Mouse (Mus musculus) liver, embryonic 12.5 days (tissue): ENCODE results near the gene Myl6b. TPM values are rescaled to one million over a fixed set of nuclear protein-coding genes. Genes with fewer than 3 reads are reported as not detected.
"Not testable (repeated sequence)": the region's sequence is repeated elsewhere in the genome, so short reads cannot be mapped to it uniquely, and the experiment has no call there.

Experiments used
- ATAC-seq: fragments of 200-750 bp; cut with Nextera tagmentation; 2 replicates; pipeline ENCODE4 v1.8.0; 2017; ENCODE audit warnings: moderate number of reproducible peaks, mild to moderate bottlenecking, moderate library complexity
- H3K27ac ChIP-seq: fragments of 300-500 bp; sonication (generic); 2 replicates; pipeline ENCODE4 v1.5.1; 2016; ENCODE audit warnings: mild to moderate bottlenecking
- H3K27me3 ChIP-seq: fragments of 300-500 bp; sonication (generic); replicated peaks from 2 replicates; pipeline ENCODE4 v1.6.1; 2016; ENCODE audit warnings: mild to moderate bottlenecking, moderate library complexity
- H3K36me3 ChIP-seq: fragments of 300-500 bp; sonication (generic); 2 replicates; pipeline ENCODE4 v1.6.1; 2016; ENCODE audit warnings: mild to moderate bottlenecking, moderate library complexity
- H3K4me1 ChIP-seq: fragments of 300-500 bp; sonication (generic); 2 replicates; pipeline ENCODE4 v1.6.1; 2016
- H3K4me2 ChIP-seq: fragments of 300-500 bp; sonication (generic); 2 replicates; pipeline ENCODE4 v1.6.1; 2016; ENCODE audit warnings: mild to moderate bottlenecking, moderate library complexity
- H3K4me3 ChIP-seq: fragments of 300-500 bp; sonication (generic); 2 replicates; pipeline ENCODE4 v1.5.1; 2016; ENCODE audit warnings: mild to moderate bottlenecking, moderate library complexity
- H3K9ac ChIP-seq: fragments of 300-500 bp; sonication (generic); 2 replicates; pipeline ENCODE4 v1.6.1; 2016; ENCODE audit warnings: mild to moderate bottlenecking, moderate library complexity
- H3K9me3 ChIP-seq: fragments of 300-500 bp; sonication (generic); replicated peaks from 2 replicates; pipeline ENCODE4 v1.6.1; 2016; ENCODE audit warnings: mild to moderate bottlenecking, moderate library complexity
- WGBS: fragments of 180-500 bp; shearing (Covaris S2); methylation state at CpG from one replicate; pipeline ENCODE4 v1.1.7; 2016; ENCODE audit not compliant: insufficient replicate concordance; 5-methylcytosine and 5-hydroxymethylcytosine counted together
- polyA plus RNA-seq: library from polyadenylated mRNA; unstranded; fragments of >200 nt; fragmentation: Nextera tagmentation; extraction: Ambion mirVana; gene quantifications from 2 replicates; pipeline ENCODE4 v1.2.1, GENCODE M21; 2016

Myl6b gene
- polyA plus RNA-seq, 1 experiment from 2014 or later = 1.6 TPM

DNA sequence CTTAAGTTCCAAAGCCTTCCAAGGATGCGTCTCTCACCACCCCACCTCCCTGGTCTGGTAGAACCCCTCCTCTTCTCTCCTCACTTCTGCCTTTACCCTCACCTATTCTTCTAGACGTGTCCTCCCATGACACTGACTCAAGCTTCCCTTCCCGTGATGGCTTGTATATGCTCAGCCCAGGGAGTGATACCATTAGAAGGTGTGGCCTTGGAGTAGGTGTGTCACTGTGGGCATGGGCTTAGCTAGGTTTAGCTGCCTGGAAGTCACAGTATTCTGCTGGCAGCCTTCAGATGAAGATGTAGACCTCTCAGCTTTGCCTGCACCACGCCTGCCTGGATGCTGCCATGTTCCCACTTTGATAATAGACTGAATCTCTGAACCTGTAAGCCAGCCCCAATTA, 16.6 kb upstream of the Myl6b start:
- Histone ChIP-seq H3K36me3 (peaks cover 73% of the 10 kb centered on the region), H3K9ac (no peak overlapping the region), H3K4me1 (peaks cover 48% of the 10 kb centered on the region), H3K4me3 (no peak overlapping the region), H3K9me3 (no peaks in the 10 kb centered on the region), H3K27me3 (0 out of 2 replicates have a peak, but pooled peaks cover 3% of the 10 kb centered on the region), H3K27ac (peak overlapping the region; percentile 57; the same call in 1 of the 2 replicates), H3K4me2 (no peak overlapping the region)
- peak; percentile 53; the same call in 1 of the 2 replicates for ATAC-seq
- WGBS = 63% methylated on average over 4 of the region's 4 CpGs

DNA sequence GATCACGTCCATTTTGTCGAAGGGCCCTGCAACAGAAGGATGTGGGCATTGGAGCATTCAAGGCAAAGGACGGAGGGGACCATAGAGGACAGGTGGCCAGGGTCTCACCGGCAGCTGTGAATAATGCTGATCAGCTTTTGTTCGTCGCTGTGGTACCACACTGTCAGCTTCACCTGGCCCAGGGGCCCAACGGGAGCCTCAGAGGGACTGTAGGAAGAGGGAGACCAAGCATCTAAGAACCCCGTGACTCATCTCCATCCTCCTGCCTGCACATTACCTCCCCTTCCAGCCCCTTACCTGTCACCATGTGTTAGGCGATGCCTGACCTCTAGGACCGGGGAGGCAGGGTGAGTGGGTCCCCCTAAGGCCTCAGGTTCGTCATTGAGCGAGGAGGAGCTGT, 13.3 kb upstream of the Myl6b start:
- no peak for ATAC-seq
- Histone ChIP-seq H3K36me3 (peaks cover 58% of the 10 kb centered on the region), H3K4me3 (no peak overlapping the region), H3K4me2 (no peak overlapping the region), H3K9me3 (no peaks in the 10 kb centered on the region), H3K27ac (no peak overlapping the region), H3K9ac (no peak overlapping the region), H3K27me3 (no peaks in the 10 kb centered on the region), H3K4me1 (peaks cover 40% of the 10 kb centered on the region)
- WGBS = 80% methylated on average over 12 of the region's 12 CpGs

DNA sequence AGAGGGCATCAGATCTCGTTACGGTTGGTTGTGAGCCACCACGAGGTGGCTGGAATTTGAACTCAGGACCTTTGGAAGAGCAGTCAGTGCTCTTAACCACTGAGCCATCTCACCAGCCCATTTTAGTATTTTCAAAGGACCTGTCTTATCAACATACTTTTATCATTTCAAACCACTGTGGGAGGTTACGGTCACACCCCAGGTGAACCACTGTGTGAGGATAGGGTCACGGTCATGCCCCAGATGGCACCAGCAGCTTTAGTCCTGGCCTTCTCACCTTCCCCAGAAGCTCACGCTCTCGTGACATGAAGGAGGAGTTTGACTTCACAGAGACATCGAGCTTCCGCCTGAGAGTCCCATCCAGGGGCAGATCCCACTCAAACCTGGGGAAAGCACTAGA, 12.7 kb upstream of the Myl6b start:
- Histone ChIP-seq H3K9me3 (no peaks in the 10 kb centered on the region), H3K4me3 (no peak overlapping the region), H3K27ac (no peak overlapping the region), H3K36me3 (peaks cover 54% of the 10 kb centered on the region), H3K4me1 (peaks cover 35% of the 10 kb centered on the region), H3K4me2 (no peak overlapping the region), H3K27me3 (no peaks in the 10 kb centered on the region), H3K9ac (no peak overlapping the region)
- WGBS = 78% methylated on average over 9 of the region's 9 CpGs
- ATAC-seq = peak; percentile 55

DNA sequence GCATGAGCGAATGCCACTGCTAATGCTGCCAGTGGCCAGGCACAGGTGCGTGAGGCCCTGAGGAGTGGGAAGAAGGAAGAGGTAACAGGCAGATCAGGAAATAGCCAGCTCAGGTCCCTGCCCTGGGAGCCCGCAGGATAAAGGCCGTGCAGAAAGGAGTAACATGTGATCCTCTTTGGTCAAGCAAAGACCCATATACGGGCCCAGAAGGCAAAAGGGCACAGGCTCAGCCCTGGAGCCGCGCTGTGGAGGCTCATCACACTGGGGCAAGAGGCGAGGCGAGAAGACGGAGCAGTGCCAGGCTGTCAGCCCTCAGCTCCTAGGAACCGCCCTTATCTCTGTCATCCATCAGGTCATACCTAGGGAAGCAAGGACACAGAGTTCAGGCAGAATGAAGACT, 11.8 kb upstream of the Myl6b start:
- H3K4me3 ChIP-seq = no peak overlapping the region
- peaks cover 27% of the 10 kb centered on the region for H3K4me1 ChIP-seq
- no peak overlapping the region for H3K4me2 ChIP-seq
- H3K9me3 ChIP-seq = no peaks in the 10 kb centered on the region
- ATAC-seq = no peak
- no peaks in the 10 kb centered on the region for H3K27me3 ChIP-seq
- H3K27ac ChIP-seq = no peak overlapping the region
- peaks cover 49% of the 10 kb centered on the region for H3K36me3 ChIP-seq
- H3K9ac ChIP-seq = no peak overlapping the region
- 84% methylated on average over 11 of the region's 11 CpGs for WGBS

DNA sequence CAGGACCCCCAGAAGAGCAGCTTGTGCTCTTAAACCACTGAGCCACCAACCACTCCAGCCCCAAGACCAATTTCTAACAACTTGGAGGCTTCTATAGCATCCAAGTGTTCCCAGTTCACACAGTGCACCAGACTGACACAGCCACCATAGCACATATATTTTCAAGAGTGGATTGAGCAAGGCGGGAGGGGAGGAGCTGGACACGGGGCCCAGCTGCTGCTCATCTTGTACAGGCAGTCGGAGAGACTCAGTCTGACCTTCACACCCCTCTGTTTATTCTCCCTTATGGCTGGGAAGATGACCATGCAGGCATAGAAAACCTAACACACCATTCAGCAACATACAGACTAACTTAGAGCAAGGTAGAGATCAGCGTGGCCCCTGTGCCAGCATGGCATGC, 11.3 kb upstream of the Myl6b start:
- WGBS = 73% methylated on average over 4 of the region's 4 CpGs
- Histone ChIP-seq H3K4me1 (peaks cover 27% of the 10 kb centered on the region), H3K9ac (no peak overlapping the region), H3K36me3 (peaks cover 45% of the 10 kb centered on the region), H3K27ac (no peak overlapping the region), H3K4me2 (no peak overlapping the region), H3K9me3 (no peaks in the 10 kb centered on the region), H3K27me3 (no peaks in the 10 kb centered on the region), H3K4me3 (no peak overlapping the region)
- no peak for ATAC-seq

DNA sequence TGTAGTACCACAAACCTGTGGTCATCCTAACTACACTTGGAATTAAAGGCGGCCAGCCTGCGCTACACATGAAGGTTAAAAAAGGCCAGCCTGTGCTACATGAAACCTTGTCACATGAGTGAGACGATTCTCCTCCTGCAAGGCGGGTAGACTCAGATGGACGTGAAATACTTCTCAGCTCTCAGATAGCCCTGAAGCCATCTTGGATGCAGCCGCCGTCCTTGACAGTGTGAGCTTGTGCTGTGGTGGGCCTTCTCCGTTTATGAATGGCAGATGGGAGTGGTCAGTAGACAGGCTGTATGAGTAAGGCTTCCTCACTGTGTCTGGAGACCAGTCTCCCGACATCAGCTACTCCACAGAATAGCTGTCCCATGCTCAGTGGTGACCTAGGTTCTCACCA, 10.7 kb upstream of the Myl6b start:
- WGBS = 76% methylated on average over 9 of the region's 9 CpGs
- no peak overlapping the region for H3K4me2 ChIP-seq
- no peak overlapping the region for H3K27ac ChIP-seq
- no peak overlapping the region for H3K9ac ChIP-seq
- H3K9me3 ChIP-seq = no peaks in the 10 kb centered on the region
- peaks cover 32% of the 10 kb centered on the region for H3K4me1 ChIP-seq
- H3K27me3 ChIP-seq = no peaks in the 10 kb centered on the region
- no peak for ATAC-seq
- H3K36me3 ChIP-seq = peaks cover 43% of the 10 kb centered on the region
- no peak overlapping the region for H3K4me3 ChIP-seq

DNA sequence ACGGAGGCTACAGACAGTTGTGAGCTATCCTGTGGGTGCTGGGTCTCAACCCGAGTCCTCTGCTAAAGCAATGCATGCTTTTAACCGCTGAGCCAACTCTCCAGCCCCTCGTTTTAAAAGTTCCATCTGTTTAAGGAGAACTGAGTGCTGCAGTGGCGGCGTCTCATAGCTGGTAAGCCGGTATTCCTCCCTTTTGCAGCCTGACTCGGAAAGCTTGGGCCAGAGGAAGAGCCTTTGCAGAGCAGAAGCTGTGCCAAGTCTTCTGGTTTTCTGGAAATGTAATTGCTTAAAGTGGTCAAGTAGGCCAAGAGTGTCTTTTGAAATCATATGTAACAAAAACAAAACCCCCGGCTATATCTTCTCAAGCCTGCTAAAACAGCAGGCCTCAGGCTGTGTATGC, 9.8 kb upstream of the Myl6b start:
- WGBS = 77% methylated on average over 9 of the region's 9 CpGs

DNA sequence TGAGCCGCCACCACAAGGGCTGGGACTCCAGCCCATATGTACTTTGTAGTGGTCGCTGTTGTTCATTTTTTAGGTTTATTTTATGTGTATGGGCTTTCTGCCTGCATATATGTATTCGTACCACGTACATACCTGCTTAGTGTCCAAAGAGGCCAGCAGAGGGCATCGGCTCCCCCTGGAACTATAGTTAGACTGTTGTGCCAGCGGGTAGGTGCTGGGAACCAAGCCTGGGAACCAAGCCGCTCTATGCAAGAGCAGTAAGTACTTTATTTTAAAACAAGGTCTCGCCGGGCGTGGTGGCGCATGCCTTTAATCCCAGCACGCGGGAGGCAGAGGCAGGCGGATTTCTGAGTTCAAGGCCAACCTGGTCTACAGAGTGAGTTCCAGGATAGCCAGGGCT, 7.5 kb upstream of the Myl6b start:
- H3K4me3 ChIP-seq = no peak overlapping the region
- no peak overlapping the region for H3K9ac ChIP-seq
- WGBS = 93% methylated on average over 14 of the region's 14 CpGs
- H3K4me1 ChIP-seq = peaks cover 48% of the 10 kb centered on the region
- H3K9me3 ChIP-seq = no peaks in the 10 kb centered on the region
- H3K4me2 ChIP-seq = no peak overlapping the region
- no peak overlapping the region for H3K27ac ChIP-seq
- H3K27me3 ChIP-seq = no peaks in the 10 kb centered on the region
- no peak for ATAC-seq
- peaks cover 21% of the 10 kb centered on the region for H3K36me3 ChIP-seq

More for the DNA sequence above, 9.8 kb upstream of the Myl6b start:
- H3K27me3 ChIP-seq = no peaks in the 10 kb centered on the region
- no peak overlapping the region for H3K4me2 ChIP-seq
- no peak overlapping the region for H3K27ac ChIP-seq
- no peak for ATAC-seq
- H3K36me3 ChIP-seq = peaks cover 34% of the 10 kb centered on the region
- no peaks in the 10 kb centered on the region for H3K9me3 ChIP-seq
- no peak overlapping the region for H3K9ac ChIP-seq
- H3K4me1 ChIP-seq = peaks cover 41% of the 10 kb centered on the region
- no peak overlapping the region for H3K4me3 ChIP-seq

DNA sequence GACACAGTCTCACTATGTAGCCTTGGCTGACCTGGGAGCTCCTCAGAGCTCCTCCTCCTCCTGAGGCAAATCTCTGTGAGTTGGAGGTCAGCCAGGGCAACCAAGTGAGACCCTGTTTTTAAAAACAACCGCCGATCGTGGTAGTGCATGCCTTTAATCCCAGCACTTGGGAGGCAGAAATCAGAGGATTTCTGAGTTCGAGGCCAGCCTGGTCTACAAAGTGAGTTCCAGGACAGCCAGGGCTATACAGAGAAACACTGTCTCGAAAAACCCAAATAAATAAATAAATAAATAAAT, 6.8 kb upstream of the Myl6b start:
- not testable (repeated sequence) for ATAC-seq, H3K9me3 ChIP-seq, H3K27me3 ChIP-seq, H3K4me3 ChIP-seq
- H3K4me1 ChIP-seq = peaks cover 46% of the 10 kb centered on the region
- peak overlapping the region; percentile 78 for H3K27ac ChIP-seq
- peaks cover 16% of the 10 kb centered on the region for H3K36me3 ChIP-seq
- 0 out of 2 replicates have a peak overlapping the region, but pooled peaks have one; percentile 47 for H3K9ac ChIP-seq
- H3K4me2 ChIP-seq = peak overlapping the region; percentile 49; the same call in 1 of the 2 replicates
- 79% methylated on average over 5 of the region's 5 CpGs for WGBS

DNA sequence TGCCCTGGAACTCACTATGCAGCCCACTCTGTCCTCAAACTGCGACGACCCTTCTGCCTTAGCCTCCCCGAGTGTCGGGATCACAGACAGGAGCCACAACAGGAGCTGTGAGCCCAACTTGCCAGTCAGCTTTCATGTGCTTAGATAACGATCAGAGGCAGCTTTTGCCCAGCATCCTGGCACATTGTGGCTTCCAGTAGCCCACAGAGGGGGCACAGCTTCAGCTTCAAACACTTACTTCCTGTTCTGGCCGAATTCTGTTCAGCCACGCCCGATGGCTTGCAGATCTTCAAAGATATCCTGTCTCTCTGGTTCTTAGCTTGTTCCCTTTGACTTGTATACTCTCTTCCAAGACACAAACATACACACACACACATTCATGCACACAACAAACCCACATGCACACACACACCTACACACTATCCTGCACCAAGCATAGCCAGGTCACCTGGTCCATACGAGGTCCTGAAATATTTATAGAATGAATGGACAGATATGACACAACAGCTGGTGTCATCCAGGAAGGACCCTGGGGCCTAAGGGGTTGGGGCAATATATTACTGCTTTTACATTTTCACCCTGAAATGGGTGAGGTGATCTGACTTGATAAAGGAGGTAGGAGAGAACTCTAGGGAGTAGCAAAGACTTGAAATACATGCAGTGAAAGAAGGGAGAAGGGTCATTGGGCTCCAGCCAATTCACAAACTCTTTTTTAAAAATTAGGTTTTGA, 6.3 kb upstream of the Myl6b start:
- WGBS = 24% methylated on average over 9 of the region's 9 CpGs
- Histone ChIP-seq H3K9me3 (no peaks in the 10 kb centered on the region), H3K9ac (peak overlapping the region; percentile 47; the same call in 1 of the 2 replicates), H3K4me1 (peaks cover 46% of the 10 kb centered on the region), H3K27ac (peak overlapping the region; percentile 78), H3K36me3 (peaks cover 11% of the 10 kb centered on the region), H3K27me3 (no peaks in the 10 kb centered on the region), H3K4me3 (no peak overlapping the region), H3K4me2 (peak overlapping the region; percentile 49)
- ATAC-seq = peak; percentile 28

DNA sequence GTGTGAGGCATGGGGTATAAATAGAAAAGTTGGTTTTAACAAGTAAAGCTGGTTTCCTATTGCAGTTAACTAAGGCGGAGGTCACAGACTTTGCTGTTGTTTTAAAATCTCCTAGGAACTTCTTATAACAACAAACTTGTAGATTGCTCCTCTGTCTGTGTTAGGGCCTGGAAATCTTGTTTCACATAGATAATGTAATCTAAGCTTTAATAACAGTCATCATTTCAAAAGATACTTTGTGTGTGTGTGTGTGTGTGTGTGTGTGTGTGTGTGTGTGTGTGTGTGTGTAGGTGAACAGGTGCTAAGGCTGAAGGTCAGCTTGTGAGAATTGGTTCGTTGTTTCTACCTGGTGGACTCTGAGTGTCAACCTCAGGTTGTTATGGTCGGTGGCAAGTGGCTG, 5.5 kb upstream of the Myl6b start:
- peak overlapping the region; percentile 78 for H3K27ac ChIP-seq
- ATAC-seq = no peak
- H3K4me2 ChIP-seq = peak overlapping the region; percentile 49; the same call in 1 of the 2 replicates
- H3K4me3 ChIP-seq = no peak overlapping the region
- H3K9me3 ChIP-seq = no peaks in the 10 kb centered on the region
- 56% methylated on average over 3 of the region's 3 CpGs for WGBS
- peaks cover 50% of the 10 kb centered on the region for H3K4me1 ChIP-seq
- H3K9ac ChIP-seq = peak overlapping the region; percentile 47
- H3K27me3 ChIP-seq = no peaks in the 10 kb centered on the region
- peaks cover 4% of the 10 kb centered on the region; the same call in 1 of the 2 replicates for H3K36me3 ChIP-seq

DNA sequence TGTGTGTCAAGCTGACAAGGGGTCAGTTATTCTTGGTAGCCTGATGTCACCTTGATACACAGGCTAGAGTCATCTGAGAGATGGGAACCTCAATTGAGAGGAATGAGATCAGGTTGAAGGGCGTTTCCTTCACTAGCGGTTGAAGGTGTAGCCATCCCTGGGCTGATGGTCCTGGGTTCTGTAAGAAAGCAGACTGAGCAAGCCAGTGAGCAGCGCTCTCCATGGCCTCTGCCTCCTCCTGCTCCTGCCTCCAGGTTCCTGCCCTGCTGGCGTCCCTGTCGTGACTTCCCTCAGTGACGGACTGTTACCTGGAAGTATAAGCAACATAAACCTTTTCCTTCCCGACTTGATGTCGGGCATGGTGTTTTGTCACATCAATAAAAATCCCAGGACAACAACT, 5.0 kb upstream of the Myl6b start:
- 80% methylated on average over 8 of the region's 8 CpGs for WGBS
- Histone ChIP-seq H3K36me3 (peaks cover 4% of the 10 kb centered on the region; the same call in 1 of the 2 replicates), H3K4me3 (no peak overlapping the region), H3K27me3 (no peaks in the 10 kb centered on the region), H3K27ac (no peak overlapping the region), H3K9me3 (no peaks in the 10 kb centered on the region), H3K9ac (no peak overlapping the region), H3K4me2 (no peak overlapping the region), H3K4me1 (peaks cover 50% of the 10 kb centered on the region)
- no peak for ATAC-seq

DNA sequence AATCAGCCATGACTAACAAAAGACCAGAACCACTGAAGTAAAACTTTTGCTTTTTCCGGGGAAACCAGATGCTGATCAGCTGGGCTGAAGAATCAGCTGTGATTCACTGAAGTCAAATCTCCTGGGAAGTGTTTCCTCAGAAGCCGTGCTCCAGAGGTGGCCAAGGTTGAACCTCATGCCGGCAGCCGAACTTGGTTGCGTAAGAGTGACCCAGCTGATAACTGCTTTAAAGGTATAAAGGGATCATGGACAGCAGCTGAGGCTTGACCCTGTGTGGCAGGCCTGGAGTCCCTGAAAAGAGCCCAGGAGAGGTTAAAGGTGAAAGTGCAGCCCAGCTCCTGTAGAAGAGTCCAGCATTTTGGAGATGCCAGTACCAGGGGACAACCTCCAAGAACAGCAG, 3.9 kb upstream of the Myl6b start:
- H3K9ac ChIP-seq = no peak overlapping the region
- H3K4me1 ChIP-seq = peaks cover 62% of the 10 kb centered on the region
- peaks cover 4% of the 10 kb centered on the region; the same call in 1 of the 2 replicates for H3K36me3 ChIP-seq
- no peaks in the 10 kb centered on the region for H3K27me3 ChIP-seq
- no peaks in the 10 kb centered on the region for H3K9me3 ChIP-seq
- H3K4me2 ChIP-seq = no peak overlapping the region
- no peak for ATAC-seq
- no peak overlapping the region for H3K4me3 ChIP-seq
- peak overlapping the region; percentile 62; the same call in 1 of the 2 replicates for H3K27ac ChIP-seq
- 59% methylated on average over 5 of the region's 5 CpGs for WGBS
